Mouse (Mus musculus) MEL (cell line): ENCODE results near the gene Magea2. TPM values are rescaled to one million over a fixed set of nuclear protein-coding genes. Genes with fewer than 3 reads are reported as not detected.
"Not testable (repeated sequence)": the region's sequence is repeated elsewhere in the genome, so short reads cannot be mapped to it uniquely, and the experiment has no call there.

Experiments
- DNase-seq: peaks from one replicate; pipeline ENCODE4 v3.0.0; 2011; ENCODE audit warnings: low read depth, low spot score
- H3K27ac ChIP-seq: 2 replicates; pipeline ENCODE4 v1.5.1; 2012; ENCODE audit warnings: low read depth, mild to moderate bottlenecking, control low read depth, low read length, moderate library complexity; ENCODE audit not compliant: control insufficient read depth
- H3K27me3 ChIP-seq, 2 experiments: fragments of 150-350 bp in 1 of 2; sonication (generic) in 1 of 2; 2 replicates each; pipeline ENCODE4 v1.6.1; 2012; ENCODE audit warnings: low read length in 2 of 2, mild to moderate bottlenecking in 2 of 2, improper control_type of control experiment in 1 of 2, moderate library complexity in 1 of 2; ENCODE audit not compliant: insufficient read depth in 2 of 2, control insufficient read depth in 1 of 2
- H3K36me3 ChIP-seq, 2 experiments: 2 replicates each; pipeline ENCODE4 v1.6.1; 2012 to 2014; ENCODE audit warnings: low read length in 2 of 2, improper control_type of control experiment in 1 of 2, inconsistent platforms in 1 of 2, mild to moderate bottlenecking in 1 of 2; ENCODE audit not compliant: insufficient read depth in 2 of 2, control insufficient read depth in 1 of 2
- H3K4me1 ChIP-seq, 2 experiments: fragments of 150-350 bp in 1 of 2; sonication (generic) in 1 of 2; 2 replicates each; pipeline ENCODE4 v1.6.1; 2012; ENCODE audit warnings: low read length in 2 of 2, improper control_type of control experiment in 1 of 2, mild to moderate bottlenecking in 1 of 2; ENCODE audit not compliant: insufficient read depth in 2 of 2, control insufficient read depth in 1 of 2
- H3K4me3 ChIP-seq, 2 experiments: fragments of 150-350 bp in 1 of 2; sonication (generic) in 1 of 2; 2 replicates each; pipeline ENCODE4 v1.5.1; 2012; ENCODE audit warnings: low read depth in 2 of 2, low read length in 2 of 2, mild to moderate bottlenecking in 2 of 2, moderate library complexity in 2 of 2, control low read depth in 1 of 2, improper control_type of control experiment in 1 of 2; ENCODE audit not compliant: control insufficient read depth in 1 of 2, insufficient read depth in 1 of 2
- H3K79me2 ChIP-seq: 2 replicates; pipeline ENCODE4 v1.6.1; 2012; ENCODE audit warnings: mild to moderate bottlenecking, low read length, moderate library complexity; ENCODE audit not compliant: control insufficient read depth, poor library complexity, insufficient read depth
- H3K9ac ChIP-seq: 2 replicates; pipeline ENCODE4 v1.6.1; 2012; ENCODE audit warnings: low read depth, mild to moderate bottlenecking, control low read depth, low read length, moderate library complexity; ENCODE audit not compliant: control insufficient read depth, poor library complexity, severe bottlenecking
- H3K9me3 ChIP-seq: fragments of 150-350 bp; sonication (generic); replicated peaks from 2 replicates; pipeline ENCODE4 v1.6.1; 2012; ENCODE audit warnings: mild to moderate bottlenecking, low read length, improper control_type of control experiment, moderate library complexity; ENCODE audit not compliant: insufficient read depth
- BHLHE40 ChIP-seq: IDR thresholded peaks from 2 replicates; pipeline ENCODE4 v1.6.1; 2012; ENCODE audit warnings: low read depth, mild to moderate bottlenecking, inconsistent platforms, low read length, improper control_type of control experiment, borderline replicate concordance
- CTCF ChIP-seq, 3 experiments: IDR thresholded peaks in 2 of 3; conservative IDR thresholded peaks in 1 of 3; 2 replicates each; pipeline ENCODE4 v1.5.1; 2011 to 2012; ENCODE audit warnings: low read length in 3 of 3, low read depth in 2 of 3, mild to moderate bottlenecking in 2 of 3, improper control_type of control experiment in 1 of 3, inconsistent platforms in 1 of 3, mixed read lengths in 1 of 3, moderate library complexity in 1 of 3; ENCODE audit not compliant: control insufficient read depth in 1 of 3, insufficient read depth in 1 of 3, poor library complexity in 1 of 3, severe bottlenecking in 1 of 3
- ETS1 ChIP-seq: IDR thresholded peaks from 2 replicates; pipeline ENCODE4 v1.6.1; 2012; ENCODE audit warnings: low read depth, mild to moderate bottlenecking, inconsistent platforms, low read length, improper control_type of control experiment, moderate library complexity
- GATA1 ChIP-seq: IDR thresholded peaks from 2 replicates; pipeline ENCODE4 v1.6.1; 2011; ENCODE audit warnings: low read depth, low read length, improper control_type of control experiment
- JUND ChIP-seq: IDR thresholded peaks from 2 replicates; pipeline ENCODE4 v1.6.1; 2011; ENCODE audit warnings: low read depth, mild to moderate bottlenecking, improper control_type of control experiment, low read length
- MXI1 ChIP-seq: IDR thresholded peaks from 2 replicates; pipeline ENCODE4 v1.6.1; 2011; ENCODE audit warnings: mild to moderate bottlenecking, low read depth, low read length, improper control_type of control experiment
- RAD21 ChIP-seq: IDR thresholded peaks from 2 replicates; pipeline ENCODE4 v1.6.1; 2011; ENCODE audit warnings: mild to moderate bottlenecking, low read depth, low read length, improper control_type of control experiment
- RCOR1 ChIP-seq: IDR thresholded peaks from 2 replicates; pipeline ENCODE4 v1.6.1; 2012; ENCODE audit warnings: low read depth, mild to moderate bottlenecking, inconsistent platforms, low read length, improper control_type of control experiment
- SIN3A ChIP-seq: IDR thresholded peaks from 2 replicates; pipeline ENCODE4 v1.6.1; 2012; ENCODE audit warnings: low read length, improper control_type of control experiment, inconsistent platforms
- SMC3 ChIP-seq: IDR thresholded peaks from 2 replicates; pipeline ENCODE4 v1.6.1; 2011; ENCODE audit warnings: low read depth, low read length, improper control_type of control experiment
- TCF12 ChIP-seq: IDR thresholded peaks from 2 replicates; pipeline ENCODE4 v1.6.1; 2014; ENCODE audit warnings: low read depth, mild to moderate bottlenecking, inconsistent platforms, low read length, improper control_type of control experiment, moderate library complexity
- ZC3H11A ChIP-seq: IDR thresholded peaks from 2 replicates; pipeline ENCODE4 v1.6.1; 2012; ENCODE audit warnings: low read depth, mild to moderate bottlenecking, inconsistent platforms, low read length, improper control_type of control experiment
- polyA plus RNA-seq, 2 experiments: library from polyadenylated mRNA; stranded (reverse) in 1 of 2; unstranded in 1 of 2; fragments of >175 nt in 1 of 2; fragments of >200 nt in 1 of 2; gene quantifications; 2 replicates each; pipeline versions ENCODE4 v1.2.1 to v1.2.4; 2012; ENCODE audit warnings: low replicate concordance in 2 of 2, low read depth in 1 of 2; ENCODE audit not compliant: insufficient read length in 2 of 2, insufficient read depth in 1 of 2, missing spikeins in 1 of 2
- total RNA-seq: library from RNA; depleted of rRNA; stranded (reverse); fragments of 300-350 nt; gene quantifications from 2 replicates; pipeline ENCODE4 v1.2.3, GENCODE M21; 2012; rRNA removed

Magea2 gene
- total RNA-seq (not detected in 2 replicates), polyA plus RNA-seq (not detected)

DNA sequence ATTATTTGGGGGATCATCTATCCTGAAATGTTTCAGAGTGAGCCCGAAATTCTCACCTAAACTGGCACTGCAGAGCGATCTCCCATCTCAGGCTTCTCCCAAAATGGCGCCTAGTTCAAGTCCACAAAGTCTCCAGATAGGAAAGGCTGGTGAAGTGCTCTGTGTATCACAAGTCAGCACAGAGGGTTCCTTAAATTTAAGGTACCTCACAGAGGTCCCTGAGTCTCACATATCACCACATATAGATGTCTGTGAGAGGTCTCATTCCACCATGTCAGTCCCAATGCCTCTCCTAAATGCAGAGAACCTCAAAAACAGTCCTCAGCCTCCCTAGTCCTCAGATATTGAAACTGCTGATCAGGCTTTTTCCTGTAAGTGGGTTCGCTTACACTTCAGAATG is at the start of gene Magea2:
Gene Magea2 (minus strand): TSS at position 101 of the 400 bp plus-strand sequence.
- H3K9me3 ChIP-seq, H3K4me1 ChIP-seq, H3K79me2 ChIP-seq, H3K27me3 ChIP-seq, H3K36me3 ChIP-seq, DNase-seq, H3K4me3 ChIP-seq, H3K9ac ChIP-seq, H3K27ac ChIP-seq: not testable (repeated sequence)

DNA sequence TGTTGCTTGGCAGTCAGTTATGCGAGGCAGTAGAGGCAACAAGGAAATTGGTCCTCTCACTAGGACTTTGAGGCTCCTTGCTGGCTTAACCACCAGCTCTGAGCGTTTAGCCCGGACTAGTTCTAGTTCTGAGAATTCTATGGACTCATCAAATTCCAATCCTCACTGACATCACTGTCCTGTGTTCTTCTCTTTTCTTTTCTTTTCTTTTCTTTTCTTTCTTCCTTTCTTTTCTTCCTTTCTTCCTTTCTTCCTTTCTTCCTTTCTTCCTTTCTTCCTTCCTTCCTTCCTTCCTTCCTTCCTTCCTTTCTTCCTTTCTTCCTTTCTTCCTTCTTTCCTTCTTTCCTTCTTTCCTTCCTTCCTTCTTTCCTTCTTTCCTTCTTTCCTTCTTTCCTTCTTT is 34.8 kb upstream of the Magea2 start, which contains the start of gene Cldn34b2:
Gene Cldn34b2 (minus strand): TSS at position 101 of the 400 bp plus-strand sequence.
- not testable (repeated sequence) for DNase-seq, H3K27ac ChIP-seq, H3K4me1 ChIP-seq, H3K79me2 ChIP-seq, H3K27me3 ChIP-seq, H3K36me3 ChIP-seq, H3K9ac ChIP-seq, H3K9me3 ChIP-seq, H3K4me3 ChIP-seq

DNA sequence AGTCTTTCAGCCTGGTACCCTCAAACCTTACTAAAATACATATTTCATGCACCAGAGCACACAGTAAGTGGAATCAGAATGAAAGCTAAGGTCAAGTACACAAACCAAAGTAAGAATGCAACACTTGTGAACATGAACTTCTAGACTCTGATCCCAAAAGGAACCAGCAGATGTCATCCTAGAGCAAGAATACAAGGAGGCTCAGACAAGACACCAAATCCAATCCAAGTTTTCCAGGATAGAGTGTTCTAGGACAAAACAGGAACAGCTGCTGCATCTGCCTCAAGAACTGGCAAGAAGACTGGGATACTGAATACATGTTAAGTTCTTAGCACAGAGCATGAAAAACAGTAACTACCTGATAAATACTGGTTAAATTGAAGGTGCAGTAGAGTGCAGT is 4.6 kb upstream of the Magea2 start:
- TF ChIP-seq ETS1 (no peak), RCOR1 (no peak), ZC3H11A (0 out of 2 replicates have a peak, but pooled peaks have one; percentile 21), CTCF (IDR thresholded peaks at IDR 0.05 in 2 of 3, conservative IDR thresholded peaks at IDR 0.05 in 1 of 3; ENCODE audit: control insufficient read depth in 1 of 3, insufficient read depth in 1 of 3, low read depth in 2 of 3, low read length in 3 of 3, poor library complexity in 1 of 3, severe bottlenecking in 1 of 3) (peak in 2 of 3 experiments; percentile 15 to 44; a peak in 2 of 6 replicates), GATA1 (no peak), TCF12 (no peak), RAD21 (peak; percentile 36), SIN3A (no peak), SMC3 (peak; percentile 61), BHLHE40 (no peak), MXI1 (no peak), JUND (no peak)
- peak; percentile 6 for DNase-seq

DNA sequence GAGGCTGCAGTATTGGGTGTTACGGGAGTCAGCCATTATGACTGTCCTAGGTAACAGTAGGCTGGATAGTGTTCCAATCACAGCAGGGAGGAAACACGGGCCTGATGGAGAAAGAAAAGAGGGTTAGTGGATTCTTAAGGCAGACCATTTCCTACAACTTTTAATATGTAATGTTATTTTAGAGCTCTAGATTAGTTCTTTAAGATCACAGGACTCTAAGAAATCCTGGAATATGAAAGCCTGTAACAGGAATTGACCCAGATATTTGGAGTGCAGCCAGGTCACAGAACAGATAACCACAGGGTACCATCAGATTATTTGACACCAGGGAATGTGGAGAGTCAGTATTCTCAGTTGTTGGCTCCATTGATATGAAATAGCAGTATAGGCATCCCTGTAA is 3.8 kb downstream of the Magea2 start, which contains the start of gene Magea1:
Gene Magea1 (minus strand): TSS at position 101 of the 400 bp plus-strand sequence.
- H3K27me3 ChIP-seq, H3K36me3 ChIP-seq, H3K79me2 ChIP-seq, H3K9ac ChIP-seq, DNase-seq, H3K27ac ChIP-seq, H3K9me3 ChIP-seq, H3K4me1 ChIP-seq, H3K4me3 ChIP-seq: not testable (repeated sequence)

More for the DNA sequence above, 4.6 kb upstream of the Magea2 start:
- Histone ChIP-seq H3K9me3 (no peaks in the 10 kb centered on the region), H3K27me3 (no peaks in the 10 kb centered on the region), H3K9ac (no peak overlapping the region), H3K36me3 (no peaks in the 10 kb centered on the region), H3K27ac (no peak overlapping the region), H3K4me1 (no peaks in the 10 kb centered on the region), H3K79me2 (no peaks in the 10 kb centered on the region), H3K4me3 (no peak overlapping the region)

DNA sequence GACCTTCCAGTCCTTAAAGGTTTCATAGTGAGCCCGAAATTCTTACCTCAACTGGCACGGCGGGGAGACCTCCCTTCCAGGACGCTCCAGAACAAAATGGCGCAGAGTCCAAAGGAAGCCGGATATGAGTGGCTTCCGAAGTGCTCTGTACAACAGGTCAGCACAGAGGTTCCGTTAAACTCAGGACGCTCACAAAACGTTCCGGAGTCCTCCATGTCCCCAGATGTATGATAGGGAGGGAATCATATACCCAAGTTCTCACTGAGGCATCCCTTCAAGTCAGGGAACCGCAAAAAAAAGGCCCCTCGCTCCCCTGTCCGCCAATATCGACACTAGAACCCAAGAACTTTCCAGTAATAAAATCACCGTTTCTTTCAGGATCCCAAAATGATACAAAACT is 30.4 kb downstream of the Magea2 start, which contains the start of gene Magea5:
Gene Magea5 (minus strand): TSS at position 101 of the 400 bp plus-strand sequence.
- not testable (repeated sequence) for H3K27me3 ChIP-seq, H3K36me3 ChIP-seq, H3K79me2 ChIP-seq, H3K4me3 ChIP-seq, DNase-seq, H3K9ac ChIP-seq, H3K9me3 ChIP-seq, H3K4me1 ChIP-seq, H3K27ac ChIP-seq
